Mouse (Mus musculus): ENCODE measurements around the gene Mtfp1. TPM values are rescaled to one million over a fixed set of nuclear protein-coding genes. Genes with fewer than 3 reads are reported as not detected.
"Not testable (repeated sequence)": the region's sequence is repeated elsewhere in the genome, so short reads cannot be mapped to it uniquely, and the experiment has no call there.

Gene Mtfp1
- total and polyA plus RNA-seq, 3 experiments, result 6.5 to 14.2 (median 12.7) TPM

- TF ChIP-seq POLR2AphosphoS5 (IDR thresholded peaks at IDR 0.05; ENCODE audit: insufficient replicate concordance, low read depth, low read length), result no peak
- no peak for TF ChIP-seq CTCF (IDR thresholded peaks at IDR 0.05; ENCODE audit: low read depth, low read length)
- TF ChIP-seq TAL1 (conservative IDR thresholded peaks at IDR 0.05; ENCODE audit: low read depth, low read length), result no peak
- TF ChIP-seq GATA1 (IDR thresholded peaks at IDR 0.05; ENCODE audit: borderline replicate concordance, low read length), result no peak
- no peak for TF ChIP-seq GATA2 (IDR thresholded peaks at IDR 0.05; ENCODE audit: borderline replicate concordance, low read depth, low read length)
- no peak for ATAC-seq (ENCODE audit: extremely low read depth, insufficient number of reproducible peaks, low FRiP score, poor library complexity, severe bottlenecking)
Observed at GRCm38 (mm10) chr11:4112033-4112432, 16.8 kb upstream of the Mtfp1 start.

DNA sequence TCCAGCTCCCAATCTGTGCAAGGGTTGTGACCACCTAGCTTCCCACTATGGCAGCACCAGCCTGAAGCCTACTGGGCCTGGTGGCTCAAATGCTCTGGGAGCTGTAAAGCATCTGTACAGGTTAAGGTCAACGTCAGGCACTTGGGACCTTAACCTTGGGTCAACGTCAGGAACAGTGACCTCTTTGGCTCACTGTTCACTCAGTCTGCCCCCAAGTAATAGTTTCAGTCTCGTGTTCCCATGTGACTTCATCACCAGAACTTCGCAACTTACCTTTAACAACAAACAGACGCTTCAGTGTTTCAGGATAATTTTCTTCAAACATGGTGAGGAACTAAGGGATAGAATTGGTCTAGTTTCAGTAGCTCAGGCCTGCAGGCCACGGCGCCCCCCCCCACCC lies 13.4 kb upstream of the Mtfp1 start:
- DNase-seq (ENCODE audit: low spot score) (no peak), ATAC-seq (ENCODE audit: extremely low read depth, insufficient number of reproducible peaks, low FRiP score, poor library complexity, severe bottlenecking) (no peak)
- no peak for TF ChIP-seq TAL1 (conservative IDR thresholded peaks at IDR 0.05; ENCODE audit: low read depth, low read length)
- Histone ChIP-seq H3K27me3 (ENCODE audit: insufficient read depth, low read length) (peaks cover 48% of the 10 kb centered on the region), H3K9me3 (replicated peaks) (no peaks in the 10 kb centered on the region), H3K4me1 (ENCODE audit: insufficient read depth, low read depth, low read length) (no peaks in the 10 kb centered on the region), H3K4me3 (ENCODE audit: low read depth, low read length) (no peak overlapping the region), H3K36me3 (replicated peaks) (peaks cover 12% of the 10 kb centered on the region)

More at GRCm38 (mm10) chr11:4112033-4112432, 16.8 kb upstream of the Mtfp1 start:
- Histone ChIP-seq H3K36me3 (replicated peaks) (peaks cover 10% of the 10 kb centered on the region), H3K9me3 (replicated peaks) (no peaks in the 10 kb centered on the region), H3K4me1 (ENCODE audit: insufficient read depth, low read depth, low read length) (peaks cover 12% of the 10 kb centered on the region), H3K27me3 (ENCODE audit: insufficient read depth, low read length) (peaks cover 62% of the 10 kb centered on the region), H3K4me3 (ENCODE audit: low read depth, low read length) (no peak overlapping the region)
- DNase-seq (ENCODE audit: low spot score), result no peak

DNA sequence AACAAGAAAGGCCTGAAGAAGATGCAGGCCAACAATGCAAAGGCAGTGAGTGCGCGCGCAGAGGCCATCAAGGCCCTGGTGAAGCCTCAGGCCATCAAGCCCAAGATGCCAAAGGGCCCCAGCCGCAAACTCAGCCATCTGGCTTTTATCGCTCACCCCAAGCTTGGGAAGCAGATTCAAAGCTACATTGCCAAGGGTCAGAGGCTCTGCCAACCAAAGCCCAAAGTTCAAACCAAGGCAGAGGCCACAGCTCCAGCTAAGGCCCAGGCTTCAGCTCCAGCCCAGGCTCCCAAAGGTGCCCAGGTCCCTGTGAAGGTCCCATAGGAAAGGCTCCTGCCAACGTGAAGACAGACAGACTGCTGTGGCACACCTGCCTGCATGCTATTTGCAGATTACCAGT lies 12.7 kb upstream of the Mtfp1 start:
- peaks cover 18% of the 10 kb centered on the region for H3K36me3 ChIP-seq (replicated peaks)

GRCm38 (mm10) chr11:4105444-4105843 lies 10.2 kb upstream of the Mtfp1 start:
- no peak for TF ChIP-seq CTCF (IDR thresholded peaks at IDR 0.05; ENCODE audit: low read depth, low read length)
- no peak for TF ChIP-seq POLR2AphosphoS5 (IDR thresholded peaks at IDR 0.05; ENCODE audit: insufficient replicate concordance, low read depth, low read length)
- H3K27me3 ChIP-seq (ENCODE audit: insufficient read depth, low read length), result peaks cover 39% of the 10 kb centered on the region
- H3K4me3 ChIP-seq (ENCODE audit: low read depth, low read length), result no peak overlapping the region
- ATAC-seq (ENCODE audit: extremely low read depth, insufficient number of reproducible peaks, low FRiP score, poor library complexity, severe bottlenecking), result no peak
- H3K36me3 ChIP-seq (replicated peaks), result peaks cover 14% of the 10 kb centered on the region
- no peaks in the 10 kb centered on the region for H3K9me3 ChIP-seq (replicated peaks)
- DNase-seq (ENCODE audit: low spot score), result no peak
- H3K4me1 ChIP-seq (ENCODE audit: insufficient read depth, low read depth, low read length), result no peaks in the 10 kb centered on the region

More for the DNA sequence above, 12.7 kb upstream of the Mtfp1 start:
- H3K27me3 ChIP-seq (ENCODE audit: insufficient read depth, low read length), result peaks cover 48% of the 10 kb centered on the region
- not testable (repeated sequence) for H3K4me3 ChIP-seq (ENCODE audit: low read depth, low read length); DNase-seq (ENCODE audit: low spot score); H3K4me1 ChIP-seq (ENCODE audit: insufficient read depth, low read depth, low read length); ATAC-seq (ENCODE audit: extremely low read depth, insufficient number of reproducible peaks, low FRiP score, poor library complexity, severe bottlenecking); H3K9me3 ChIP-seq (replicated peaks)

- no peak for ATAC-seq (ENCODE audit: extremely low read depth, insufficient number of reproducible peaks, low FRiP score, poor library complexity, severe bottlenecking)
- no peak overlapping the region for H3K4me3 ChIP-seq (ENCODE audit: low read depth, low read length)
- no peaks in the 10 kb centered on the region for H3K9me3 ChIP-seq (replicated peaks)
- peaks cover 14% of the 10 kb centered on the region for H3K36me3 ChIP-seq (replicated peaks)
- H3K27me3 ChIP-seq (ENCODE audit: insufficient read depth, low read length), result peaks cover 39% of the 10 kb centered on the region
- no peaks in the 10 kb centered on the region for H3K4me1 ChIP-seq (ENCODE audit: insufficient read depth, low read depth, low read length)
- no peak for TF ChIP-seq CTCF (IDR thresholded peaks at IDR 0.05; ENCODE audit: low read depth, low read length)
- TF ChIP-seq POLR2AphosphoS5 (IDR thresholded peaks at IDR 0.05; ENCODE audit: insufficient replicate concordance, low read depth, low read length), result no peak
- no peak for TF ChIP-seq GATA2 (IDR thresholded peaks at IDR 0.05; ENCODE audit: borderline replicate concordance, low read depth, low read length)
- no peak for TF ChIP-seq TAL1 (conservative IDR thresholded peaks at IDR 0.05; ENCODE audit: low read depth, low read length)
- no peak for TF ChIP-seq GATA1 (IDR thresholded peaks at IDR 0.05; ENCODE audit: borderline replicate concordance, low read length)
- DNase-seq (ENCODE audit: low spot score), result no peak
Observed at GRCm38 (mm10) chr11:4104989-4105388, 9.7 kb upstream of the Mtfp1 start.

DNA sequence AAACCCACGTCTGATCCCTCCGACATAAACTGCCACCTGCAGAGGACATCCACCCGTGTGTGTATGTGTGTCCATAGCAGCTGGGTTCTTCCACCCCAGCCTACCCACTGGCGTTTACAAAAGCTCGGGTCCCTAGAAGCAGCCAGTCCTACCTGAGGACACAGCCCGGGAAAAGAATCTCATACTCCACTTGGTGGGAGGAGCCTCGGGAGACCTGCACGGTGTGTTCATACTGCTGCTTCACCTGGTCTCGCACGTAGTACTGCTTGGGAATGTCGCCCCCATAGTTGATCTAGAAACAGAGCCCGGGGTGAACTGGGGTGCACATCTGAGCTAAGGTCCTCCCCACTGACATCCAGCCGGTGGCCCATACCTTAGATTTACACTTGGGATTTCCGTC lies 8.3 kb upstream of the Mtfp1 start:
- Histone ChIP-seq H3K27me3 (ENCODE audit: insufficient read depth, low read length) (peaks cover 33% of the 10 kb centered on the region), H3K4me3 (ENCODE audit: low read depth, low read length) (no peak overlapping the region), H3K9me3 (replicated peaks) (no peaks in the 10 kb centered on the region), H3K36me3 (replicated peaks) (peaks cover 15% of the 10 kb centered on the region), H3K4me1 (ENCODE audit: insufficient read depth, low read depth, low read length) (peaks cover 3% of the 10 kb centered on the region; the same call in 1 of the 2 replicates)
- DNase-seq (ENCODE audit: low spot score) (no peak), ATAC-seq (ENCODE audit: extremely low read depth, insufficient number of reproducible peaks, low FRiP score, poor library complexity, severe bottlenecking) (no peak)
- TF ChIP-seq CTCF (IDR thresholded peaks at IDR 0.05; ENCODE audit: low read depth, low read length) (no peak), TAL1 (conservative IDR thresholded peaks at IDR 0.05; ENCODE audit: low read depth, low read length) (no peak), GATA2 (IDR thresholded peaks at IDR 0.05; ENCODE audit: borderline replicate concordance, low read depth, low read length) (no peak), GATA1 (IDR thresholded peaks at IDR 0.05; ENCODE audit: borderline replicate concordance, low read length) (no peak), POLR2AphosphoS5 (IDR thresholded peaks at IDR 0.05; ENCODE audit: insufficient replicate concordance, low read depth, low read length) (no peak)

- no peak for TF ChIP-seq TAL1 (conservative IDR thresholded peaks at IDR 0.05; ENCODE audit: low read depth, low read length)
- no peak for TF ChIP-seq POLR2AphosphoS5 (IDR thresholded peaks at IDR 0.05; ENCODE audit: insufficient replicate concordance, low read depth, low read length)
- no peak for TF ChIP-seq GATA1 (IDR thresholded peaks at IDR 0.05; ENCODE audit: borderline replicate concordance, low read length)
- no peak for TF ChIP-seq GATA2 (IDR thresholded peaks at IDR 0.05; ENCODE audit: borderline replicate concordance, low read depth, low read length)
- Histone ChIP-seq H3K36me3 (replicated peaks) (peaks cover 12% of the 10 kb centered on the region), H3K4me1 (ENCODE audit: insufficient read depth, low read depth, low read length) (peaks cover 20% of the 10 kb centered on the region), H3K4me3 (ENCODE audit: low read depth, low read length) (no peak overlapping the region), H3K9me3 (replicated peaks) (no peaks in the 10 kb centered on the region), H3K27me3 (ENCODE audit: insufficient read depth, low read length) (peaks cover 26% of the 10 kb centered on the region)
- no peak for ATAC-seq (ENCODE audit: extremely low read depth, insufficient number of reproducible peaks, low FRiP score, poor library complexity, severe bottlenecking)
- no peak for DNase-seq (ENCODE audit: low spot score)
Observed at GRCm38 (mm10) chr11:4101851-4102250, 6.6 kb upstream of the Mtfp1 start.

Measured in G1E (cell line).